Mouse (Mus musculus): ENCODE measurements around the gene Ptprm.

GRCm38 (mm10) chr17:66680662-66681061, 673.6 kb downstream of the Ptprm start:
- TF ChIP-seq CTCF (IDR thresholded peaks at IDR 0.05; ENCODE audit: low read depth) (peak; percentile 88), EP300 (IDR thresholded peaks at IDR 0.05; ENCODE audit: low read depth) (no peak)
